Mouse (Mus musculus): ENCODE measurements around the gene Vta1. TPM values are rescaled to one million over a fixed set of nuclear protein-coding genes. Genes with fewer than 3 reads are reported as not detected.

The Vta1 gene
- total RNA-seq, 1 experiment from 2014 or later, result 50.8 TPM

Other genes starting within 250 kb of the Vta1 start
- 2.2 and 2.4 TPM in 2 replicates for gene Adgrg6, start 159.9 kb downstream of the Vta1 start, total RNA-seq (2021)
- not detected in 2 replicates for gene Nmbr, start within 50 bp of the Vta1 start, total RNA-seq (2021)
- not detected in 2 replicates for gene Gje1, start 12.7 kb upstream of the Vta1 start, total RNA-seq (2021)